Mouse (Mus musculus): ENCODE results near the gene Oaf. TPM values are rescaled to one million over a fixed set of nuclear protein-coding genes. Genes with fewer than 3 reads are reported as not detected.

The Oaf gene
- polyA plus RNA-seq, 1 experiment from 2014 or later, result 65.6 TPM

DNA sequence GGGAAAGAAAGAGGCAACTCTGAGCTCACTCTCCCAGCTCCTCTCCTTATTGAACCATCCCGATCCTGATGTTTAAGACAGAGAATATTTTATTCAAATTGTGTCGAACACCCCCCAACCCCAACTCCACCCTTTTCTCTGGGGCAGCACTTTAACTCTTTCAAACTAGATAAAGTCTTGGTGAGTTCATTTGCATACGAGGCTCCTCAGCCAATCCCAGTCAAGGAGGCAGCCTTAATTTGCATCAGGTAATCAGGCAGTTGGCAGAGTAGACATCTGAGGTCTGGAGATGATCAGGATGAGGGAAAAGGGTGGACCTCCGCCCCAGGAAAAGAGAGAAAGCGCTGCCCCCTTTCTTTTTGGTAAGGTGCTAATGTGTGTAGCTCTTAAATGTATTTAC is 39.5 kb downstream of the Oaf start:
- ATAC-seq (no peak), DNase-seq (ENCODE audit: low read depth, low spot score) (no peak)
- peaks cover 48% of the 10 kb centered on the region for H3K27me3 ChIP-seq
- TF ChIP-seq CTCF (IDR thresholded peaks at IDR 0.05), result no peak
- in situ Hi-C loops (cut with MboI; ENCODE audit: low pct_unique_long_range_greater_than_20kb), result no loop called here
- ChIA-PET POLR2A (no interaction called here), CTCF (interaction anchor here (1.7 kb wide), 1 partner anchor 10 kb away, joined by 6 read pairs; the partner anchor contains the start of gene Pou2f3)

DNA sequence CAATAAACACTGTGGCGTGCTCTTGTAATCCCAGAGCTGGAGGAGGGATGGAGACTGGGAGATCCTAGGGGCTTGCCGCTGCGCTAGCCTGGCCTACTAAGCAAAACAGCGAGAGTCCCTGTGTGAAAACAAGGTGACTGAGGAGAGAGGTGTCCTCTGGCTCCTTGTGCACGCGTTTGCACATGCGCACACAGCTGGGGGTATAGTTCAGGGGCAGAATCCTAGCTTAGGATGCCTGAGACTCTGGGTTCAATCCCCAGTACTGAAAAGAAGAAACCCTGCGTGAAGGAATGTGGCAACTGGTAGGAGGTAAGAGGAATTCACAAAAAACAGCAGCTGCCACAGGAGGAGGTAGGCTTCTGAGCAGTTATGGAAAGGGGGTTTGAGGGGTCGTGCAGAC is 45.7 kb downstream of the Oaf start:
- peaks cover 43% of the 10 kb centered on the region for H3K27me3 ChIP-seq
- POLR2A ChIA-PET, result no interaction called here
- CTCF ChIA-PET, result interaction anchor here (0.9 kb wide), 1 partner anchor 17 kb away, joined by 3 read pairs; no protein-coding TSS in a partner anchor
- no peak for DNase-seq (ENCODE audit: low read depth, low spot score)
- no peak for ATAC-seq
- in situ Hi-C loops (cut with MboI; ENCODE audit: low pct_unique_long_range_greater_than_20kb), result loop anchor here (25.0 kb wide), 1 partner anchor 632 kb away; no protein-coding TSS in a partner anchor
- no peak for TF ChIP-seq CTCF (IDR thresholded peaks at IDR 0.05)

DNA sequence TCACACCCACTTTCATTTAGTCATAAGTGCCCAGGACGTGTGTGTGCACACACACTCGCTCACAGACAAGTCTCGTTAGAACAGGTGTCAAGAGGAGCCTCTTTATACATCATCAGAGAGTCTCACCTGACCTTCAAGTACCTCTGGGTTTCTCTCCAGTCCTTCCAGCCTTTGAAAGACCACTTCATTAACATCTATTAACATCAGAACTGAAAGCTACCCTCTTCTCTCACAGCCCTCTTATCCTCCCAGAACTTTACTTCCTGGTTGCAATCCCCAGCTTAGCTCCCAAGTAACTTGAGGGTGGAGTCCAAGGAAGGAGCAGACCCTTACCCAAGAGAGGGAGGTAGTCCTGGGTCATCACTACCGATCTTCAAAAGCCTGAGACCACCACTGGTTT is 48.1 kb downstream of the Oaf start:
- DNase-seq (ENCODE audit: low read depth, low spot score) (no peak), ATAC-seq (no peak)
- POLR2A ChIA-PET, result no interaction called here
- CTCF ChIA-PET, result no interaction called here
- H3K27me3 ChIP-seq, result peaks cover 51% of the 10 kb centered on the region
- TF ChIP-seq CTCF (IDR thresholded peaks at IDR 0.05), result no peak
- in situ Hi-C loops (cut with MboI; ENCODE audit: low pct_unique_long_range_greater_than_20kb), result loop anchor here (25.0 kb wide), 1 partner anchor 629 kb away; no protein-coding TSS in a partner anchor

DNA sequence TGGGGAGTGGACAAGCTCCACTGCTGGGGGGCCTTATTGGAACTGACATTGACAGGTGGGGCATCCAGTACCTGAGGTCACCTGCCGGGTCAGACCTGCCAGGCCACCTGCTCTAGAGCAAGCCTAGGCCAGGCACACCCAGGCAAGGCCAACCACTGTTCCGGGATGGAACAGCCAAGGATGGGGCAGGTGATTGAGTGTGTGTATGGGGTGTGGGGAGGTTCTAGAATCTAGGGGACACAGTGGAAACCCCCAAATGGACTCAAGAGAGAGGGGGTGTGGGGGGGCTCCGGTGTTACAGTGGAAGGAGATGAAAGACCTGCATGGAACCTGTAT is 50.7 kb downstream of the Oaf start:
- ChIA-PET POLR2A (no interaction called here), CTCF (no interaction called here)
- in situ Hi-C loops (cut with MboI; ENCODE audit: low pct_unique_long_range_greater_than_20kb), result loop anchor here (25.0 kb wide), 1 partner anchor 627 kb away; no protein-coding TSS in a partner anchor
- DNase-seq (ENCODE audit: low read depth, low spot score) (no peak), ATAC-seq (no peak)
- no peak for TF ChIP-seq CTCF (IDR thresholded peaks at IDR 0.05)
- peaks cover 41% of the 10 kb centered on the region for H3K27me3 ChIP-seq

DNA sequence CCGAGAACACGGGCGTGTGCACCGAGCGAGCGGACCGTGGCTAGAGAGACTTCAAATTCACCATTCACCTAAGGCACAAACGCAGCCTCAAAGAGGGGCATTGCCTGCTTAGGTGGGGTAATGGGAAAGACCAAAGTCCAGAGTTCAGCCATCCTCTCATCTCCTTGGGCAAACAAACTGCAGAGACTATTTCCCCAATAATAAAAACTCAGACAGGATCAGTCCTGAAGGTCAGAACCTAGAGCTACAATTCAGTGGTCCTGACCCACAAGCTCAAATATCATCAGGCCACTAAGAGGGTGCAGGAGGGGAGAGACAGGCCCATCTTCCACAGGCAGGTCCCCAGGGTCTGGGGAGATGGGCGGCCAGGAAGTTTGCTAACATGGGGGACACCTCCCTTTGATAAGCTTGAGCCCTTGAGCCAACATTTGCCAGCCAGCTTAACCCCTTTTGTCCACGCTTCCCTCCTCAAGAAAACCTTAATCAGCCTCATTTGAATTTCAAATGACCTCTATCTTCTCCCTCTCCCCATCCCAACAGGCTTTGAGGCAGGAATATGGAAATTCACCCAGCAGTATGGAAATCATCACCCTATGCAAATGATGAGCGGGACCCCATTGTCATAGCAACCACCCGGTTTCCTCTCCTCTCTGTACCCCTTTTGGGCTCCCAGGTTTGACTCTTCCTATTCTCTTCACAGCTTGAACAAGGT is 51.2 kb downstream of the Oaf start:
- CTCF ChIA-PET, result no interaction called here
- TF ChIP-seq CTCF (IDR thresholded peaks at IDR 0.05), result no peak
- ATAC-seq, result no peak
- DNase-seq (ENCODE audit: low read depth, low spot score), result no peak
- in situ Hi-C loops (cut with MboI; ENCODE audit: low pct_unique_long_range_greater_than_20kb), result loop anchor here (25.0 kb wide), 1 partner anchor 626 kb away; no protein-coding TSS in a partner anchor
- POLR2A ChIA-PET, result no interaction called here
- H3K27me3 ChIP-seq, result peaks cover 35% of the 10 kb centered on the region

DNA sequence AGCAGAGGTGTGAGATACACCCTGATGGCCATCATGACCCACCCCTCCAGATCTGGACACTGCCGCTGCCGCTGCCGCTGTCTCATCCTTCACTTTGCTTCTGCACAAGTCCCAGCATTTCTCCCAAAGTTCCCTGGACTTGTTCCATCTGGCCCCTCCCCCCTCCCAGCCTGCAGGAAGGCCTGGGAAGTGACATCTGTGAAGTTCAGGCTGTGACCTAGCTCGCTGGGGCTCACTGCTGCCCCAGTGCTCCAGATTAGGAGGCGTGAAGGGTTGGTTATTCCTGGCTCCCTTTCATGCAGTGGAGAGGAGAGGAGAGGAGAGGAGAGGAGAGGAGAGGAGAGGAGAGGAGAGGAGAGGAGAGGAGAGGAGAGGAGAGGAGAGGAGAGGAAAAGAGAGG is 60.1 kb downstream of the Oaf start:
- in situ Hi-C loops (cut with MboI; ENCODE audit: low pct_unique_long_range_greater_than_20kb), result loop anchor here (25.0 kb wide), 1 partner anchor 617 kb away; no protein-coding TSS in a partner anchor
- DNase-seq (ENCODE audit: low read depth, low spot score), result no peak
- ATAC-seq, result no peak
- no peak for TF ChIP-seq CTCF (IDR thresholded peaks at IDR 0.05)
- peaks cover 16% of the 10 kb centered on the region for H3K27me3 ChIP-seq
- CTCF ChIA-PET, result no interaction called here
- POLR2A ChIA-PET, result no interaction called here

DNA sequence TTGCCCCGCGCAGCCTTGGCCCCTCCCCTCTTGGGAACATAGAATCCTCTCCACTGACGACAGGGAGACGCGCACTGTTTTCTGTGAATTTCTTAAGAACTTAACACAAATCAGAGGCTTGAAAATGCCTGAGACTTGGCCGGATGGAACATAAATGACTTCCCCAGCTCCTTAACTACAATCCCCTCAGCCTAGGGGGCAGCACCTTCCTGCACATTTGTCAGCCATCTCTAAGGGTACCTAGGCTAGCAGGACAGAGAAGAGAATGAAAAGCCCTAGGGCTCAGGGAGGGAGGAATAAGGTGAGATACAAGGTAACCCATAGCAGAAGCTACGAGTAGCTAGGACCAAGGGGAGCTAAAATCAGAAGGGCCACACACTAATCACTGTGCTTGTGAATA is 61.5 kb downstream of the Oaf start:
- ChIA-PET POLR2A (no interaction called here), CTCF (no interaction called here)
- TF ChIP-seq CTCF (IDR thresholded peaks at IDR 0.05), result no peak
- ATAC-seq (no peak), DNase-seq (ENCODE audit: low read depth, low spot score) (no peak)
- peaks cover 20% of the 10 kb centered on the region for H3K27me3 ChIP-seq
- in situ Hi-C loops (cut with MboI; ENCODE audit: low pct_unique_long_range_greater_than_20kb), result loop anchor here (25.0 kb wide), 1 partner anchor 616 kb away; no protein-coding TSS in a partner anchor

Other genes starting within 250 kb of the Oaf start
- 91.2 TPM for gene Arhgef12, start 132.7 kb downstream of the Oaf start, polyA plus RNA-seq (2021)
- gene Tmem136, start 123.3 kb downstream of the Oaf start, polyA plus RNA-seq (2021), result 27.9 TPM
- gene Pou2f3, start 29.5 kb downstream of the Oaf start, polyA plus RNA-seq (2021), result 0.04 TPM
- gene Trim29, start 70.9 kb upstream of the Oaf start, polyA plus RNA-seq (2021), result not detected

Data from Patski (cell line).